Mouse (Mus musculus): ENCODE measurements around the gene Frmd8.

- TF ChIP-seq CTCF (IDR thresholded peaks at IDR 0.05; ENCODE audit: control insufficient read depth, insufficient read depth, insufficient replicate concordance, low read depth, low read length): no peak
- no peak for TF ChIP-seq POLR2A (IDR thresholded peaks at IDR 0.05; ENCODE audit: control insufficient read depth, low read depth, low read length)
These were observed 594 bp downstream of the Frmd8 start for GRCm38 (mm10) chr19:5874391-5874968.

Data from testis, adult 2 months (tissue).